Mouse (Mus musculus): ENCODE data around the gene Smg6. TPM values are rescaled to one million over a fixed set of nuclear protein-coding genes. Genes with fewer than 3 reads are reported as not detected.
A peak's percentile ranks its signal among the peaks of the same experiment; 100 is the strongest.

Smg6 gene
- total RNA-seq, 1 experiment from 2014 or later: 48.2 TPM

GRCm38 (mm10) chr11:75155985-75156384 is 230.4 kb downstream of the Smg6 start:
- ATAC-seq (ENCODE audit: extremely low read depth, insufficient number of reproducible peaks, low FRiP score, poor library complexity, severe bottlenecking): no peak

- no peak for ATAC-seq (ENCODE audit: extremely low read depth, insufficient number of reproducible peaks, low FRiP score, poor library complexity, severe bottlenecking)
Measured at GRCm38 (mm10) chr11:75156416-75156815, 230.8 kb downstream of the Smg6 start.

DNA sequence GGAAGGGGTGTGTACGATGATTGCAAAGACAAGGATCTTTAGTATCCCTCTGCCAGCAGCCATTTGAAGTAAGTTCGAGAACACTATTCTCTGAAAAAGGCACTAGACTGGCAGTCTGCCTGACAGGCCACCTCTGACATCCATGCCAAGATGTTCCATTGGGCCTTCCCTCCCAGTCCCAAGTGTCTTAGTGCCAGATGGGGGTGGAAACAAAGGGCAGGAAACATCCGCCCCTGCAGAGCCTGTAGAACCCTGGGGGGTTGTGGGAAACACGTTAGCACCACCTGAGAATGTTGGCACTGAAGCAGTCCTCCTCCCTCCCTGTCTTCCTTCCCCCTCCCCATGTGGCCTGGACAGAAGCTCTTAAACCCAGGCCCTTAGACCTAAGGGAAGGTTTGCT is 231.4 kb downstream of the Smg6 start:
- ATAC-seq (ENCODE audit: extremely low read depth, insufficient number of reproducible peaks, low FRiP score, poor library complexity, severe bottlenecking): no peak

DNA sequence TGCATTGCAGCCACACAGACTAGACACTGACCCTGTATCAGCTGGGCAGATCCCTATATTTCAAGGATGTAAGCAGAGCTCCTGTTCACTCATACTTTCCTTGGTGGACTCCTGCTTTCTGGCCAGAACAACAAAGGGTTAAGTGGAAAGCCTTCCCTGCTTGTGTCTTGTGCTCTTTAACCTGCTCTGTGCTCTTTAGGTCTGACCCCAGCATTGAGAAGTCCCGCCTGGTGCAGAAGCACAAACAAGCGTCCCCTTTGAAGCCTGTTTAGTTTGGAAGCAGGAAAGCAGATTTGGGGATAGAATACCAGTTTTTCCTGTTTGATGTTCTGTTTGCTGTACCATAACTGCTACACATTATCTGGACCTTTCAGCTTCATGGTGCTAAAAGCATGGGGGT is 232.3 kb downstream of the Smg6 start:
- ATAC-seq (ENCODE audit: extremely low read depth, insufficient number of reproducible peaks, low FRiP score, poor library complexity, severe bottlenecking): no peak

- ATAC-seq (ENCODE audit: extremely low read depth, insufficient number of reproducible peaks, low FRiP score, poor library complexity, severe bottlenecking): 0 out of 2 replicates have a peak, but pooled peaks have one; percentile 41
Measured at GRCm38 (mm10) chr11:75158432-75158831, 232.8 kb downstream of the Smg6 start.

GRCm38 (mm10) chr11:75159564-75159963 is 233.9 kb downstream of the Smg6 start:
- no peak for ATAC-seq (ENCODE audit: extremely low read depth, insufficient number of reproducible peaks, low FRiP score, poor library complexity, severe bottlenecking)

DNA sequence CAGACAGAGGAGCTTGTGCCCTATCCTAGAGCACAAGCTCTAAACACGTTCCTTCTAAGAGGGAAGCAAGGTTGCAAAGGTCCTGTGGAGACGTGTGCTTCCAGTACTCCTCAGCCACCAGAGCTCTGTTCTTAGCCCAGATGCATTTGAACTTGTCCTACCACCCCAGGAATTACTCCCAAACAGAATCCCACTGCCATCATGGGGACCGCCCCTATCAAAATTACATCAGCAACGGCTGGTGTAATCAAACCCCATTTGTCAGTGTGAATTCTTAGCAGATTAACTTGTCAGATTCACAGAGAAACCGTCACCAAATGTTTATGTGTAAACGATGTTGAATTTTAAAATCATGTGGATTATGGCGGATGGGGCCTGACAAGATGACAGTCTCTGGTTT is 235.3 kb downstream of the Smg6 start:
- ATAC-seq (ENCODE audit: extremely low read depth, insufficient number of reproducible peaks, low FRiP score, poor library complexity, severe bottlenecking): no peak

DNA sequence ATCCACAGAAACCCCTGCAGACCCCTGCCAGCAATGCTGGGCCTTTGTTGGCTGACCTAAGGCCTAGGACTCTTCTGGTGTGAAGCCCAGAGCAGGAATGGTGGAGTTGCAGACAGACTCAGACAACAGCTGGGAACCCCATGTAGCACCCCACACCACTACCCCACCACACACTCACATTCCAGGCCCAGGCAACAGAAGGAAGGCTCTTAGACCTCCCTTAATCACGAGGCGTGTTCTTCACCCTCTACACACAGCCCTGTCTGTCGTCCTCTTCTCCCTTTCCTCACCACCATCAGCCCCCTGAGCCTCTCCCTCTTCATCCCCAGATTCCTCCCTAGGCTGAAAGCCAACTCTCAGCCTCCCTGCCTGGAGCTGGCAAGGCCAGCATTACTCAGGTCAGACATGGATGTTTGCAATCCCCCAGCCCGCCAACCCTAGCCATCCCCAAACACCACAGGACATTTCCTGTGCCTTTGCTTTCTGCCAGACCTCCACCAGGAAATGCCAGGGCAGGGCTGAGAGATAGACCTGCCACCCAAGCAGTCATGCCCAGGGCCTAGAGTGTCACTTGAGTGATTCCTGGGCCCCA is 235.9 kb downstream of the Smg6 start:
- ATAC-seq (ENCODE audit: extremely low read depth, insufficient number of reproducible peaks, low FRiP score, poor library complexity, severe bottlenecking): no peak

DNA sequence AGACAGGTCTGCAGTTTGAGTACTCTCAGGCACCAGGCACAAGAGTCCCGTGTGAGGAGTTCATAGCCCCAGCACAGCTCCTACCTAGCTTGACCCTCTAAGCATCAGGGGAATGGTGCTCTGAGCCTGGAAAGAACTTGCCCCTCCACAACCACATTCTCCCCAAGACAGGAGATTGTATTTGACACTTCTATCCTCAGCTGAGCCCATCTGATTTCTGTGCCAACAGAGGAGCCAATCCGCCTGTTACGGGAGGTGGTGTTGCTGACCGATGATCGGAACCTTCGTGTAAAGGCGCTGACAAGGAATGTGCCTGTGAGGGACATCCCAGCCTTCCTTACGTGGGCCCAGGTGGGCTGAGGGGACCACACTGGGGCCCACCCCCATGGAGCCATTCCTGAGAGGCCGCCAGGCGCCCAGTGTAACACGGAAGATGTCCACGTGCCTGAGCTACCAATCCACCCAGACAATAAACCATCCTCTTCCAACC is 237.0 kb downstream of the Smg6 start:
- ATAC-seq (ENCODE audit: extremely low read depth, insufficient number of reproducible peaks, low FRiP score, poor library complexity, severe bottlenecking): no peak

- ATAC-seq (ENCODE audit: extremely low read depth, insufficient number of reproducible peaks, low FRiP score, poor library complexity, severe bottlenecking): no peak
Measured at GRCm38 (mm10) chr11:75163379-75163778, 237.8 kb downstream of the Smg6 start.

GRCm38 (mm10) chr11:75164051-75164450 is 238.4 kb downstream of the Smg6 start:
- ATAC-seq (ENCODE audit: extremely low read depth, insufficient number of reproducible peaks, low FRiP score, poor library complexity, severe bottlenecking): no peak

DNA sequence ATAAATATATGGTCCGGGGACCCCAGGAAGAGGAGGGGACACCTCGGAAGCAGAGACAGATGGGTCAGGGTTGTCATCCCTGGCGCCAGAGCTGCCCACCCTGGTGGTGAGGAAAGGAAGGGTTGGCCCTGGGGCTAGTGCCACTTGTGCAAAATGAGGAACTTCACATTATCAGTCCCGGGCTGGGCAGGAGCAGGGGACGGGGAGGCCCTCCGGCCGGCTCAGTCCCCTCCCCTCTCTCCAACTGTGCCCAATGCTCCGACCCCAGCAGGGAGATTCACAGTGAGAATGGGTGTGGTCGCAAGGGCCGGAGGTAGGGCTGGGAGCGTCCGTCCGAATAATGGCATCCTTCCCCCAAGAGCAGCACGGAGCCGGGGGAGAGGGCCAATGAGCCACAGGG is 239.1 kb downstream of the Smg6 start:
- peak; percentile 29; the same call in 1 of the 2 replicates for ATAC-seq (ENCODE audit: extremely low read depth, insufficient number of reproducible peaks, low FRiP score, poor library complexity, severe bottlenecking)

DNA sequence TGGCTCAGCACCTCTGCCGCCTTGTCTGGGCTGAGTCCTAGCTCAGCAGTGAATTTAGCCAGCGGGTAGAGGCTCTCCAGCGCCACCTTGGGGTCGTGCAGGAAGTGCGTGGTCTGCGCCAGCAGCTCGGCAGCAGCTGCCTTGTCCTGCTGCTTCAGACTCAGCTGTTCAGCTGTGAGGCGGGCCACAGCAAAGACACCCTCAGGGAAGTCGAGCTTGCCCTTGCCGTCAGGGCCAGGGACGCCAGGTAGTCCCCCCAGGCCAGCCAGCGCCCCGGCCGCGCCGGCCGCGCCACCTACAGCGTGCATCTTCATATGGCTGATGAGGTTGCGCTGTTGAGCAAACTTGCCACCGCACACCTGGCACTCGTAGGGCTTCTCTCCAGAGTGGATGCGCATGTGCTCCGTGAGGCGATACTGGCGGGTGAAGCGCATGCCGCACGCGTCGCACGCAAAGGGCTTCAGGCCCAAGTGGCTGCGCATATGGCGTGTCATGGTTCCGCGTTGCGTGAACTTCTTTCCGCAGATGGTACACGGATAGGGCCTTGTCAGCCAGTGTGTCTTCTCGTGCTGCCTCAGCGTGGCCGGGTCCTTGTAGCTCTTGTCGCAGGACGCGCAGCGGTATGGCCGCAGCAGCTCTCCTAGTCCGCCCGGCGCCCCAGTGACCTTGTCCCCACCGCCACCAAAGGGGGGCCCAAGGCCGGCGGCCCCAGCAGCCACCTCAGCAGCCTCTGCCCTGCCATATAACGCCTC is 240.0 kb downstream of the Smg6 start:
- peak; percentile 65 for ATAC-seq (ENCODE audit: extremely low read depth, insufficient number of reproducible peaks, low FRiP score, poor library complexity, severe bottlenecking)

DNA sequence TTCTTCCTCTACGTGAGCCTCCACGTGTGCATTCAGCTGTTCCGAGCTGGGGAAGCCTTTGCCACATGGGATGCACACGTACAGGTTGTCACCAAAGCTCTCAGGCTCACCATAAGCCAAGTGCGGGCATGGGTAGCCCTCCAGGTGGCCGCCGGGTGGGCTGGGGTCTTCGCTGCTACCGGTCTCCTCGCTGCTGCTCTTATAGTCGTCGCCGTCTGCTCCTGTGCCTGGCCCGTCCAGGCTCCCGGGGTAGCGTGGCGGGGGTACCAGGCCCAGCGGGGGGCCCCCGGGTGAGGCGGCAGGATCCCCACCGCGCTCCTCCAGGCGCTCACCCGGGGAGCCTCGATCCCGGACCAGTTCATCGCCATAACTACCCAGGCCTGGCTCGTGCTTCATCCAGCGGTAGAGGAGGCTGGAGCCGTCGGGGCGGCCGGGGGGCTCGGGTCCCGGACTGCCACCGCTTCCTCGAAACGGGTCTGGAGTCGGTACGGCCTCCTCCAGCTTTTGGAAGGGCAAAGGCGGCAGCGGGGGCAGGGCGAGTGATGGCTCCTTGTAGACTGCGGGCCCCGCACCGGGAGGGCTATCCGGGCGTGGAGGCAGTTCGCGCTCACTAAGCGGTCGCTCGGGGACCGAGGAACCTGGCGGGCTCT is 240.7 kb downstream of the Smg6 start:
- ATAC-seq (ENCODE audit: extremely low read depth, insufficient number of reproducible peaks, low FRiP score, poor library complexity, severe bottlenecking): no peak

- no peak for ATAC-seq (ENCODE audit: extremely low read depth, insufficient number of reproducible peaks, low FRiP score, poor library complexity, severe bottlenecking)
Measured at GRCm38 (mm10) chr11:75166861-75167642, 241.4 kb downstream of the Smg6 start.

GRCm38 (mm10) chr11:75167643-75168589 is 242.3 kb downstream of the Smg6 start:
- no peak for ATAC-seq (ENCODE audit: extremely low read depth, insufficient number of reproducible peaks, low FRiP score, poor library complexity, severe bottlenecking)

DNA sequence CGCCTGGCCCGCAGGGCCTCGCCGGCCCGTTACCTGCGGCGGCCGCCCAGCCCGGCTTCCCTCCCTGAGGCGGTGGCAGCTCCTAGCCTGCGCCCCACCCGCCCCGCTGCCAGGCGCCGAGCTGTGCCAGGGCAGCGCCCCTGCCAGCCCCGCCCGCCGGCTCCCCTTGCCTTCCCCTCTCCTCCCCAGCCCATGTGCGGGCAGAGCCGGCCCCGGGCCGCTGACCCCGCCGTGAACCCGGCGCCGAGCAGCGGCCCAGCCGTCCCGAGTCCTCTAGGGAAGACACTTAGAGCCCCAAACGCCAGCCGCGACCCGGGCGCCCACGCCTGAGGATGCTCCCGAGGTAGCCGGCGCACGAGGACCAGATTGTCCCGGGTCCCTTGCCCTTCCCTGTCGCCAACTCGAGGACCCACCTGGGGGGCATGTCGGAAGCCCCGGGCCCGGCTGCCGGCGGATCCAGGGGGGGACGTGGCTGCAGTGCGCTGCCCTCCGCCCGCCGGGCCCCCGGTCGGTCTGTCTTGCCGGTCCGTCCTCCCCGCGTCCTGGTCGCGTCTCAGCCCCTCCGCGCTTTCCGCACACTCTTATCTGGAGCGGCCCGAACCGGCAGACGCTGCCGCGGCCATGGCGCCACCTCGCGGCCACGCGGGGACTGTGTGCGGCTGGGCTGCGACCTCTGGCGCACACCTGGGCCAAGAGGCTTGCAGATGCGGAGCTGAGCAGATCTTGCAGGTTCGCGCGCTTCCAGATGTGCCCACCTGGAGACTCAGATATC is 243.2 kb downstream of the Smg6 start:
- peak; percentile 18 for ATAC-seq (ENCODE audit: extremely low read depth, insufficient number of reproducible peaks, low FRiP score, poor library complexity, severe bottlenecking)
